Mouse (Mus musculus) embryonic facial prominence, embryonic 13.5 days (tissue): Measurements from ENCODE around the gene Rpl14. TPM values are rescaled to one million over a fixed set of nuclear protein-coding genes. Genes with fewer than 3 reads are reported as not detected.

ENCODE experiments used
- ATAC-seq: fragments of 200-750 bp; cut with Nextera tagmentation; 2 replicates; pipeline ENCODE4 v1.8.0; 2017; ENCODE audit warnings: low read depth; ENCODE audit not compliant: insufficient number of reproducible peaks, insufficient read depth, low FRiP score, low TSS enrichment
- H3K27ac ChIP-seq: fragments of 300-500 bp; sonication (generic); 2 replicates; pipeline ENCODE4 v1.5.1; 2015; ENCODE audit warnings: moderate library complexity, mild to moderate bottlenecking, inconsistent platforms
- H3K27me3 ChIP-seq: fragments of 300-500 bp; sonication (generic); 2 replicates; pipeline ENCODE4 v1.6.1; 2015; ENCODE audit warnings: mild to moderate bottlenecking, inconsistent platforms
- H3K36me3 ChIP-seq: fragments of 300-500 bp; sonication (generic); 2 replicates; pipeline ENCODE4 v1.6.1; 2015; ENCODE audit warnings: mild to moderate bottlenecking, inconsistent platforms
- H3K4me1 ChIP-seq: fragments of 300-500 bp; sonication (generic); 2 replicates; pipeline ENCODE4 v1.6.1; 2015; ENCODE audit warnings: inconsistent platforms
- H3K4me2 ChIP-seq: fragments of 300-500 bp; sonication (generic); 2 replicates; pipeline ENCODE4 v1.6.1; 2015; ENCODE audit warnings: moderate library complexity, mild to moderate bottlenecking, inconsistent platforms
- H3K4me3 ChIP-seq: fragments of 300-500 bp; sonication (generic); 2 replicates; pipeline ENCODE4 v1.5.1; 2015; ENCODE audit warnings: mild to moderate bottlenecking, inconsistent platforms
- H3K9ac ChIP-seq: fragments of 300-500 bp; sonication (generic); 2 replicates; pipeline ENCODE4 v1.6.1; 2015; ENCODE audit warnings: mild to moderate bottlenecking, inconsistent platforms
- H3K9me3 ChIP-seq: fragments of 300-500 bp; sonication (generic); 2 replicates; pipeline ENCODE4 v1.6.1; 2016; ENCODE audit warnings: inconsistent platforms
- WGBS: fragments of 180-500 bp; shearing (Covaris S2); methylation state at CpG from one replicate; pipeline ENCODE4 v1.1.7; 2015; ENCODE audit warnings: mixed read lengths; 5-methylcytosine and 5-hydroxymethylcytosine counted together
- polyA plus RNA-seq: library from polyadenylated mRNA; unstranded; fragments of >200 nt; fragmentation: Nextera tagmentation; extraction: Ambion mirVana; gene quantifications from 2 replicates; pipeline ENCODE4 v1.2.1, GENCODE M21; 2015

Gene Rpl14
- polyA plus RNA-seq, 1 experiment from 2014 or later, result 950 TPM

- no peaks in the 10 kb centered on the region for H3K36me3 ChIP-seq
- H3K4me1 ChIP-seq, result peaks cover 29% of the 10 kb centered on the region
- no peak overlapping the region; the same call in 1 of the 2 replicates for H3K27ac ChIP-seq
- no peak overlapping the region for H3K9ac ChIP-seq
- no peak for ATAC-seq
- H3K27me3 ChIP-seq, result 0 out of 2 replicates have a peak, but pooled peaks cover 3% of the 10 kb centered on the region
- H3K4me3 ChIP-seq, result no peak overlapping the region
- H3K4me2 ChIP-seq, result no peak overlapping the region
- no peaks in the 10 kb centered on the region for H3K9me3 ChIP-seq
- 83% methylated on average over 2 of the region's 2 CpGs for WGBS
Measured at GRCm38 (mm10) chr9:120545994-120546393, 25.2 kb upstream of the Rpl14 start.

GRCm38 (mm10) chr9:120546482-120546881, 24.8 kb upstream of the Rpl14 start:
- H3K4me3 ChIP-seq, result no peak overlapping the region
- no peak for ATAC-seq
- no peaks in the 10 kb centered on the region for H3K36me3 ChIP-seq
- H3K4me1 ChIP-seq, result peaks cover 26% of the 10 kb centered on the region
- H3K4me2 ChIP-seq, result peak overlapping the region; percentile 40
- no peaks in the 10 kb centered on the region for H3K9me3 ChIP-seq
- 89% methylated on average over 9 of the region's 9 CpGs for WGBS
- H3K27me3 ChIP-seq, result 0 out of 2 replicates have a peak, but pooled peaks cover 3% of the 10 kb centered on the region
- H3K9ac ChIP-seq, result no peak overlapping the region
- H3K27ac ChIP-seq, result no peak overlapping the region; the same call in 1 of the 2 replicates

GRCm38 (mm10) chr9:120547026-120547668, 24.1 kb upstream of the Rpl14 start:
- no peaks in the 10 kb centered on the region for H3K27me3 ChIP-seq
- peak overlapping the region; percentile 40 for H3K4me2 ChIP-seq
- H3K4me3 ChIP-seq, result no peak overlapping the region
- no peaks in the 10 kb centered on the region for H3K9me3 ChIP-seq
- H3K4me1 ChIP-seq, result peaks cover 19% of the 10 kb centered on the region
- ATAC-seq, result no peak; the same call in 1 of the 2 replicates
- peak overlapping the region; percentile 29; the same call in 1 of the 2 replicates for H3K27ac ChIP-seq
- WGBS, result 10% methylated on average over 16 of the region's 16 CpGs
- H3K36me3 ChIP-seq, result no peaks in the 10 kb centered on the region
- H3K9ac ChIP-seq, result peak overlapping the region; percentile 41; the same call in 1 of the 2 replicates

- no peak overlapping the region for H3K9ac ChIP-seq
- no peak overlapping the region for H3K4me3 ChIP-seq
- H3K4me1 ChIP-seq, result peaks cover 15% of the 10 kb centered on the region
- ATAC-seq, result no peak
- H3K27ac ChIP-seq, result no peak overlapping the region
- no peaks in the 10 kb centered on the region for H3K9me3 ChIP-seq
- 75% methylated on average over 9 of the region's 9 CpGs for WGBS
- H3K36me3 ChIP-seq, result no peaks in the 10 kb centered on the region
- no peaks in the 10 kb centered on the region for H3K27me3 ChIP-seq
- no peak overlapping the region for H3K4me2 ChIP-seq
Measured at GRCm38 (mm10) chr9:120550778-120551177, 20.5 kb upstream of the Rpl14 start.

GRCm38 (mm10) chr9:120563590-120563989, 7.7 kb upstream of the Rpl14 start:
- H3K4me3 ChIP-seq, result no peak overlapping the region
- ATAC-seq, result no peak
- no peaks in the 10 kb centered on the region for H3K27me3 ChIP-seq
- H3K9me3 ChIP-seq, result no peaks in the 10 kb centered on the region
- no peak overlapping the region for H3K4me2 ChIP-seq
- 92% methylated on average over 3 of the region's 3 CpGs for WGBS
- no peak overlapping the region for H3K27ac ChIP-seq
- no peaks in the 10 kb centered on the region for H3K4me1 ChIP-seq
- H3K9ac ChIP-seq, result no peak overlapping the region
- H3K36me3 ChIP-seq, result no peaks in the 10 kb centered on the region

GRCm38 (mm10) chr9:120564247-120564646, 7.0 kb upstream of the Rpl14 start:
- WGBS, result 78% methylated on average over 2 of the region's 2 CpGs
- no peaks in the 10 kb centered on the region for H3K36me3 ChIP-seq
- no peaks in the 10 kb centered on the region for H3K9me3 ChIP-seq
- no peaks in the 10 kb centered on the region for H3K27me3 ChIP-seq
- no peak overlapping the region for H3K4me3 ChIP-seq
- no peak overlapping the region for H3K4me2 ChIP-seq
- no peaks in the 10 kb centered on the region for H3K4me1 ChIP-seq
- no peak overlapping the region for H3K9ac ChIP-seq
- no peak for ATAC-seq
- H3K27ac ChIP-seq, result no peak overlapping the region

GRCm38 (mm10) chr9:120566384-120566783, 4.9 kb upstream of the Rpl14 start:
- Histone ChIP-seq H3K36me3 (no peaks in the 10 kb centered on the region), H3K27me3 (no peaks in the 10 kb centered on the region), H3K27ac (no peak overlapping the region), H3K4me2 (no peak overlapping the region), H3K4me3 (no peak overlapping the region), H3K9ac (no peak overlapping the region; the same call in 1 of the 2 replicates), H3K4me1 (peaks cover 7% of the 10 kb centered on the region), H3K9me3 (no peaks in the 10 kb centered on the region)
- WGBS, result 89% methylated on average over 5 of the region's 5 CpGs
- ATAC-seq, result no peak

- ATAC-seq, result no peak
- Histone ChIP-seq H3K4me3 (no peak overlapping the region), H3K4me1 (peaks cover 19% of the 10 kb centered on the region), H3K27ac (no peak overlapping the region), H3K36me3 (peaks cover 18% of the 10 kb centered on the region), H3K27me3 (no peaks in the 10 kb centered on the region), H3K9me3 (no peaks in the 10 kb centered on the region), H3K9ac (no peak overlapping the region), H3K4me2 (no peak overlapping the region)
- 78% methylated on average over 2 of the region's 2 CpGs for WGBS
Measured at GRCm38 (mm10) chr9:120568917-120569316, 2.3 kb upstream of the Rpl14 start.

- Histone ChIP-seq H3K36me3 (peaks cover 27% of the 10 kb centered on the region), H3K27ac (no peak overlapping the region; the same call in 1 of the 2 replicates), H3K9me3 (no peaks in the 10 kb centered on the region), H3K27me3 (no peaks in the 10 kb centered on the region), H3K4me3 (no peak overlapping the region), H3K9ac (no peak overlapping the region), H3K4me1 (peaks cover 19% of the 10 kb centered on the region), H3K4me2 (peak overlapping the region; percentile 83; the same call in 1 of the 2 replicates)
- ATAC-seq, result no peak
- 67% methylated on average over 13 of the region's 13 CpGs for WGBS
Measured at GRCm38 (mm10) chr9:120569721-120570333, 1.4 kb upstream of the Rpl14 start.

GRCm38 (mm10) chr9:120570334-120570725, 914 bp upstream of the Rpl14 start:
- WGBS, result 56% methylated on average over 2 of the region's 2 CpGs
- no peaks in the 10 kb centered on the region for H3K27me3 ChIP-seq
- H3K4me1 ChIP-seq, result peaks cover 19% of the 10 kb centered on the region
- H3K9ac ChIP-seq, result peak overlapping the region; percentile 95; the same call in 1 of the 2 replicates
- peak overlapping the region; percentile 94 for H3K4me3 ChIP-seq
- peaks cover 32% of the 10 kb centered on the region for H3K36me3 ChIP-seq
- peak overlapping the region; percentile 83 for H3K4me2 ChIP-seq
- no peaks in the 10 kb centered on the region for H3K9me3 ChIP-seq
- no peak for ATAC-seq
- H3K27ac ChIP-seq, result no peak overlapping the region; the same call in none of the 2 replicates

- Histone ChIP-seq H3K4me3 (peak overlapping the region; percentile 94), H3K4me2 (peak overlapping the region; percentile 83), H3K9me3 (no peaks in the 10 kb centered on the region), H3K4me1 (peaks cover 25% of the 10 kb centered on the region), H3K27me3 (no peaks in the 10 kb centered on the region), H3K27ac (peak overlapping the region; percentile 87), H3K9ac (peak overlapping the region; percentile 95), H3K36me3 (peaks cover 43% of the 10 kb centered on the region)
- 1% methylated on average over 53 of the region's 53 CpGs for WGBS
- ATAC-seq, result no peak; the same call in none of the 2 replicates
Measured at GRCm38 (mm10) chr9:120571593-120572385, 545 bp downstream of the Rpl14 start.
